Mouse (Mus musculus) limb, embryonic 11.5 days (tissue): Measurements from ENCODE around the gene 1110032A03Rik. TPM values are rescaled to one million over a fixed set of nuclear protein-coding genes. Genes with fewer than 3 reads are reported as not detected.

Source experiments
- ATAC-seq: fragments of 200-750 bp; cut with Nextera tagmentation; 2 replicates; pipeline ENCODE4 v1.8.0; 2017; ENCODE audit warnings: low read depth; ENCODE audit not compliant: insufficient number of reproducible peaks, low FRiP score, low TSS enrichment
- DNase-seq: peaks from one replicate; pipeline ENCODE4 v3.0.0-alpha.2; 2015; ENCODE audit warnings: low spot score
- H3K27ac ChIP-seq: fragments of 300-500 bp; sonication (generic); replicated peaks from 2 replicates; pipeline ENCODE4 v1.5.1; 2014; ENCODE audit warnings: low read depth, mild to moderate bottlenecking, low read length
- H3K27me3 ChIP-seq: fragments of 300-500 bp; sonication (generic); 2 replicates; pipeline ENCODE4 v1.6.1; 2014; ENCODE audit warnings: mild to moderate bottlenecking, low read length, mixed read lengths; ENCODE audit not compliant: control insufficient read depth, insufficient read depth
- H3K36me3 ChIP-seq: fragments of 300-500 bp; sonication (generic); 2 replicates; pipeline ENCODE4 v1.6.1; 2014; ENCODE audit warnings: mild to moderate bottlenecking, low read length, moderate library complexity, mixed read lengths; ENCODE audit not compliant: control insufficient read depth, insufficient read depth
- H3K4me1 ChIP-seq: fragments of 300-500 bp; sonication (generic); 2 replicates; pipeline ENCODE4 v1.6.1; 2014; ENCODE audit warnings: low read length, mixed read lengths; ENCODE audit not compliant: control insufficient read depth, insufficient read depth
- H3K4me2 ChIP-seq: fragments of 300-500 bp; sonication (generic); 2 replicates; pipeline ENCODE4 v1.6.1; 2014; ENCODE audit warnings: low read depth, mild to moderate bottlenecking, moderate library complexity; ENCODE audit not compliant: severe bottlenecking
- H3K4me3 ChIP-seq: fragments of 300-500 bp; sonication (generic); 2 replicates; pipeline ENCODE4 v1.5.1; 2014; ENCODE audit warnings: low read depth, low read length
- H3K9ac ChIP-seq: fragments of 300-500 bp; sonication (generic); 2 replicates; pipeline ENCODE4 v1.6.1; 2014; ENCODE audit warnings: mild to moderate bottlenecking, low read length
- H3K9me3 ChIP-seq: fragments of 300-500 bp; sonication (generic); 2 replicates; pipeline ENCODE4 v1.6.1; 2016; ENCODE audit warnings: low read length; ENCODE audit not compliant: control insufficient read depth
- WGBS: fragments of 180-500 bp; shearing (Covaris S2); extraction: QIAGEN DNeasy Blood & Tissue Kit; methylation state at CpG from one replicate; pipeline ENCODE4 v1.1.7; 2014; 5-methylcytosine and 5-hydroxymethylcytosine counted together
- polyA plus RNA-seq: library from polyadenylated mRNA; unstranded; fragments of >200 nt; fragmentation: Nextera tagmentation; extraction: Ambion mirVana; gene quantifications from 2 replicates; pipeline ENCODE4 v1.2.1, GENCODE M21; 2014

1110032A03Rik gene
- polyA plus RNA-seq, 1 experiment from 2014 or later: 30.7 TPM

DNA sequence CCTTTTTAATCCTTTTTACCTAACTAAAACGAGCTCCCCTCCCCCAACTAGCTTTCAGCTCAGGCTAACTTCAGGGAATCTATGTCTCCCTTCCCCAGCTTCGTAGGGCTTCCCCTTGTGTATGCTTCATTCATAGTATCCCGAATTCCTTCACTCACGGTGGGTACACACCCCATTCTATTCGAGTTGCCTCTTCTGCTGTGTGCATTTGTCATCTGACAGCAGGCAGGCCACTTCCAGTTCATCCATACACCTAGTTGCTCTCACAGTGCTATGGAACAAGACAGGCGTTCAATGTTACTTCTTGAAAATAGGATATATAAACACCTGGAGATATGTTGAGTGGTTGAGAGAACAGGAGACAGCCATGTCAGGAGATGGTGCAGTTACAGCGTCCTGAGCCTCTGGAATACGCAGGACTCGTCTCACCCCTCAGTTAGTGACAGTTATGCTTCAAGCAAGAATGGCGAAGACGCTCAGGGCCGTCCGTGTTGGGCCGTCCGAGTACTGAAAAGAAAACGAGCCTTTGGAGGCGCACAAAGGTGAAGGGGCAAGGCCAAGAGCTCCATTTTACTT lies 7.7 kb downstream of the 1110032A03Rik start:
- no peak for DNase-seq
- Histone ChIP-seq H3K4me1 (0 out of 2 replicates have a peak, but pooled peaks cover 2% of the 10 kb centered on the region), H3K9me3 (no peaks in the 10 kb centered on the region), H3K36me3 (no peaks in the 10 kb centered on the region), H3K9ac (peak overlapping the region; percentile 62), H3K27ac (no peak overlapping the region), H3K4me3 (peak overlapping the region; percentile 60), H3K4me2 (peak overlapping the region; percentile 83), H3K27me3 (no peaks in the 10 kb centered on the region)
- 7% methylated on average over 17 of the region's 17 CpGs for WGBS
- ATAC-seq: no peak; the same call in 1 of the 2 replicates

DNA sequence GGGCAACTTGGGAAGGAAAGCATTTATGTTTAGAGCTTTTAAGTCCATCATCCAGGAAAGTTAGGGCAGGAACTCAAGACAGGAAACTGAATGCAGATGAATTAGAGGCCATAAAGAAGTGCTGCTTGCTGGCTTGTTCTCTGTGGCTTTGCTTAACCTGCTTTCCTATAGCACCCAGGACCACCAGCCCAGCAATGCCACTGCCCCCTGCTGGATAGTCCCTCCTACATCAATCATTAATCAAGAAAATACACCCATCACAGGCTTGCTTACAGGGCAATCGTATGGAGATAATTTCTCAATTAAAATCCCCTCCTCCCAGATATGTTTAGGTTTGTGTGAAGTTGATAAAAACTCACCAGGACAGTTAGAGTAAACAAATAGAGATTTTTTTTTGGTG lies 12.0 kb downstream of the 1110032A03Rik start:
- no peak overlapping the region for H3K4me2 ChIP-seq
- DNase-seq (peak; percentile 45), ATAC-seq (no peak)
- H3K27me3 ChIP-seq: no peaks in the 10 kb centered on the region
- no peaks in the 10 kb centered on the region for H3K9me3 ChIP-seq
- H3K4me3 ChIP-seq: no peak overlapping the region
- WGBS: 82% methylated on average over 1 of the region's 1 CpGs
- H3K9ac ChIP-seq: no peak overlapping the region
- H3K36me3 ChIP-seq: no peaks in the 10 kb centered on the region
- no peaks in the 10 kb centered on the region for H3K4me1 ChIP-seq
- H3K27ac ChIP-seq: no peak overlapping the region

- Histone ChIP-seq H3K9ac (no peak overlapping the region), H3K4me3 (no peak overlapping the region), H3K4me1 (no peaks in the 10 kb centered on the region), H3K27me3 (no peaks in the 10 kb centered on the region), H3K4me2 (no peak overlapping the region), H3K27ac (no peak overlapping the region), H3K36me3 (no peaks in the 10 kb centered on the region), H3K9me3 (no peaks in the 10 kb centered on the region)
- 70% methylated on average over 6 of the region's 6 CpGs for WGBS
- DNase-seq (no peak), ATAC-seq (no peak)
Observed at GRCm38 (mm10) chr9:50761520-50762243, 13.6 kb downstream of the 1110032A03Rik start.

DNA sequence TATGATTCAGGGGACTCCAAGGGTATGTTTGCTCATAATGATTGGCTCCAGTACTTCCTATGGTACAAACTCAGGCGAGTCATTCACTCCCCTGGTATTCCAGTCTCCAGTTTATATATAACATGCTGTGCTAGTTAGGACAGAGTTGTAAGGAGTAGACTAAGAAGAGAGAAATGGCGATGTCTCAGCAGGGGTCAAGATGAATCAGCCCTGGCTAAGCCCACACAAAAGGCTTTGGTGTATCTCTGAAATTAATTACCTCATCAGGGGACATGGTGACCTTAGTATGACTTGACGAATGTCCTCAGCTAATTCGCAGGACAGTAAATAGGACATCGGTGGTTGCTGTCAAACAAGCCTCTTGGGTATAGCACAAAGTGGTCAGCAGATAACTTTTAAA lies 18.6 kb downstream of the 1110032A03Rik start:
- Histone ChIP-seq H3K4me3 (no peak overlapping the region), H3K4me1 (no peaks in the 10 kb centered on the region), H3K4me2 (no peak overlapping the region), H3K27me3 (no peaks in the 10 kb centered on the region), H3K9ac (no peak overlapping the region), H3K9me3 (no peaks in the 10 kb centered on the region), H3K36me3 (no peaks in the 10 kb centered on the region), H3K27ac (no peak overlapping the region)
- DNase-seq (no peak), ATAC-seq (no peak)
- 45% methylated on average over 5 of the region's 5 CpGs for WGBS

- 78% methylated on average over 7 of the region's 7 CpGs for WGBS
- Histone ChIP-seq H3K27ac (no peak overlapping the region), H3K4me3 (no peak overlapping the region)
Observed at GRCm38 (mm10) chr9:50753947-50754346, 21.4 kb downstream of the 1110032A03Rik start.

GRCm38 (mm10) chr9:50752784-50753615 lies 22.3 kb downstream of the 1110032A03Rik start:
- no peaks in the 10 kb centered on the region for H3K9me3 ChIP-seq
- H3K36me3 ChIP-seq: no peaks in the 10 kb centered on the region
- no peaks in the 10 kb centered on the region for H3K27me3 ChIP-seq
- no peak overlapping the region for H3K9ac ChIP-seq
- no peak overlapping the region for H3K4me3 ChIP-seq
- no peak for ATAC-seq
- no peak overlapping the region for H3K4me2 ChIP-seq
- no peak for DNase-seq
- H3K4me1 ChIP-seq: no peaks in the 10 kb centered on the region
- WGBS: 69% methylated on average over 17 of the region's 17 CpGs
- H3K27ac ChIP-seq: no peak overlapping the region

More at GRCm38 (mm10) chr9:50753947-50754346, 21.4 kb downstream of the 1110032A03Rik start:
- Histone ChIP-seq H3K36me3 (no peaks in the 10 kb centered on the region), H3K9ac (no peak overlapping the region), H3K4me1 (no peaks in the 10 kb centered on the region), H3K27me3 (no peaks in the 10 kb centered on the region), H3K9me3 (no peaks in the 10 kb centered on the region), H3K4me2 (no peak overlapping the region)
- DNase-seq: no peak
- ATAC-seq: no peak

- no peaks in the 10 kb centered on the region for H3K36me3 ChIP-seq
- 0 out of 2 replicates have a peak, but pooled peaks have one; percentile 35 for ATAC-seq
- H3K27me3 ChIP-seq: no peaks in the 10 kb centered on the region
- no peaks in the 10 kb centered on the region for H3K9me3 ChIP-seq
- H3K27ac ChIP-seq: no peak within 1 kb of the TSS
- no peak within 1 kb of the TSS for H3K4me2 ChIP-seq
- no peak within 1 kb of the TSS for H3K4me3 ChIP-seq
- H3K9ac ChIP-seq: no peak within 1 kb of the TSS
- WGBS: 65% methylated on average over 14 of the region's 14 CpGs
- DNase-seq: no peak
- H3K4me1 ChIP-seq: no peaks in the 10 kb centered on the region
Observed at GRCm38 (mm10) chr9:50752054-50752602, 23.2 kb downstream of the 1110032A03Rik start, which contains the start of gene Hspb2. Hspb2 (minus strand) TSS chr9:50752354.

GRCm38 (mm10) chr9:50751323-50751722 lies 24.0 kb downstream of the 1110032A03Rik start, which contains the start of gene Cryab:
Cryab (plus strand) TSS chr9:50751325.
- DNase-seq: no peak
- 65% methylated on average over 22 of the region's 22 CpGs for WGBS
- Histone ChIP-seq H3K9ac (no peak within 1 kb of the TSS), H3K4me1 (no peaks in the 10 kb centered on the region), H3K9me3 (no peaks in the 10 kb centered on the region), H3K27ac (no peak within 1 kb of the TSS), H3K27me3 (no peaks in the 10 kb centered on the region), H3K4me3 (no peak within 1 kb of the TSS), H3K4me2 (no peak within 1 kb of the TSS), H3K36me3 (no peaks in the 10 kb centered on the region)
- ATAC-seq: no peak
